Mouse (Mus musculus) olfactory bulb, adult 2 months (tissue): ENCODE data around the gene Ube2l6. TPM values are rescaled to one million over a fixed set of nuclear protein-coding genes. Genes with fewer than 3 reads are reported as not detected.

Experiments used
- H3K27ac ChIP-seq: fragments of 200-500 bp; 2 replicates; pipeline ENCODE4 v1.5.1; 2012; ENCODE audit warnings: low read depth, low read length; ENCODE audit not compliant: insufficient read depth
- H3K4me1 ChIP-seq: fragments of 200-500 bp; 2 replicates; pipeline ENCODE4 v1.6.1; 2012; ENCODE audit warnings: low read length; ENCODE audit not compliant: control insufficient read depth, insufficient read depth
- H3K4me3 ChIP-seq: fragments of 200-500 bp; 2 replicates; pipeline ENCODE4 v1.5.1; 2012; ENCODE audit warnings: mild to moderate bottlenecking, low read depth, low read length, moderate library complexity; ENCODE audit not compliant: insufficient read depth
- CTCF ChIP-seq: fragments of 200-500 bp; IDR thresholded peaks from 2 replicates; pipeline ENCODE4 v1.5.1; 2012; ENCODE audit warnings: low read depth, mild to moderate bottlenecking, low read length, moderate library complexity; ENCODE audit not compliant: insufficient read depth
- POLR2A ChIP-seq: fragments of 200-500 bp; IDR thresholded peaks from 2 replicates; pipeline ENCODE4 v1.6.1; 2012; ENCODE audit warnings: mild to moderate bottlenecking, low read depth, low read length, moderate library complexity; ENCODE audit not compliant: insufficient read depth
- WGBS: fragments of 180-500 bp; shearing (Covaris S2); methylation state at CpG from one replicate; pipeline ENCODE4 v1.1.7; 2018; 5-methylcytosine and 5-hydroxymethylcytosine counted together
- polyA plus RNA-seq: library from polyadenylated mRNA; stranded (reverse); fragments of >200 nt; gene quantifications from 2 replicates; pipeline ENCODE4 v1.2.4, GENCODE M21; 2012; ENCODE audit warnings: low replicate concordance; ENCODE audit not compliant: missing spikeins, insufficient read depth, insufficient read length

Ube2l6 gene
- polyA plus RNA-seq, 1 experiment, result not detected

DNA sequence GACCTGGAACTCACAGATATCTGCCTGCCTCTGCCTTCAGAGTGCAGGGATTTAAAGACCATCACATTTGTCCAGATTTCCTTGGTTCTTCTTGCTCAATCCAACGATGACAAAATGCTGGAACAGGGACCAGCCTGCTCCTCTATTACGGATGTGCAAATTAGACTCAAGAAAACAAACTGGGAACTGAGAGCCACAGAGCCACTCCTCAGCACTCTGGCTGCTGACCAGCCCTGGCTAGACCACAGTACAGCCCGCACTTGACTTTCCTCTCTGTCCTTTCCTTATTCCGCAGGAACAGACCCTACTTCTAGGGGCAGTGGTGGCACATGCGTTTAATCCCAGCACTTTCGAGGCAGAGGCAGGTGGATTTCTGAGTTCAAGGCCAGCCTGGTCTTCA lies 28.1 kb upstream of the Ube2l6 start:
- Histone ChIP-seq H3K4me3 (no peak overlapping the region), H3K27ac (no peak overlapping the region), H3K4me1 (peaks cover 10% of the 10 kb centered on the region)
- TF ChIP-seq CTCF (no peak), POLR2A (no peak)
- WGBS, result 71% methylated on average over 6 of the region's 6 CpGs

DNA sequence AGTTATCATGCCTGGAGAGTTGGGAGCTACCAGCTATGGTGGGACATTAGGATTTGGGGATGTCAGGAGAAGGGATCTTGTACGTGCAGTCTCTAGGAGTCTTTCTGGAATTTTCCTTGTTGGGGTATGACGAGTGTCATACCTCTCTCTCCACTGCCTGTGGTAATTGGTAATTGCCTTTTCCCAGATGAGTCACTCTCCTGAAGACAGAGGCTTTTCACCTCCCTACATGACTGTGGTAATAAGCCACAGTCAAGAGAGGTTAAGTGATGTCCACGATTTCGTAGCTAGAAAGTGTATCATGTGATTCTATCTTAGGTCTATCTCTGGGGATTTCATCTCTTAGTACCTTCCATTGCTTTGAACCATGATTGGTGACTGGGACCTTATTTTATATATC lies 26.2 kb upstream of the Ube2l6 start:
- H3K27ac ChIP-seq, result no peak overlapping the region
- peaks cover 10% of the 10 kb centered on the region for H3K4me1 ChIP-seq
- WGBS, result 89% methylated on average over 4 of the region's 4 CpGs
- no peak overlapping the region for H3K4me3 ChIP-seq
- TF ChIP-seq CTCF, result no peak
- no peak for TF ChIP-seq POLR2A

DNA sequence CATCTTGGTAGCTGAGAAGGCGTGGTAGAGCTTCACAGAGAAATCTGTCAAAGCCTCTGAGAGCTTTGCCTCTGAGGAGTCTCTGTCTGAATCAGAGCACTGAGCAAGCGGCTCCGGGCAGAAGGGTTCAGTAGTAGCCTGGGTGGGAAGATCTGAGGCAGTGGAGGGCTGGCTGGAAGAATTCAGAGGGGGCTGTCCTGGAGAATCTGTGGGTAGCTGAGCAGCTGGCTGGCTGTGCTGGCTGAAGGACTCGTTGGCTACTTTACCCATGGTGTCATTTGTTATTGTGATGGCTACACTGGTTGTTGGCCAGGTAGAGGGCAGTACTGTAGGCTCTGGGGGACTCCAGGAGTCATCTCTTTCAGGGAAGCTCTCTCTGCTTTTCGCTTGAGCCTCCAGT lies 25.4 kb upstream of the Ube2l6 start:
- H3K4me3 ChIP-seq, result no peak overlapping the region
- TF ChIP-seq CTCF (no peak), POLR2A (no peak)
- WGBS, result 78% methylated on average over 5 of the region's 5 CpGs
- no peak overlapping the region for H3K27ac ChIP-seq
- H3K4me1 ChIP-seq, result peaks cover 10% of the 10 kb centered on the region

DNA sequence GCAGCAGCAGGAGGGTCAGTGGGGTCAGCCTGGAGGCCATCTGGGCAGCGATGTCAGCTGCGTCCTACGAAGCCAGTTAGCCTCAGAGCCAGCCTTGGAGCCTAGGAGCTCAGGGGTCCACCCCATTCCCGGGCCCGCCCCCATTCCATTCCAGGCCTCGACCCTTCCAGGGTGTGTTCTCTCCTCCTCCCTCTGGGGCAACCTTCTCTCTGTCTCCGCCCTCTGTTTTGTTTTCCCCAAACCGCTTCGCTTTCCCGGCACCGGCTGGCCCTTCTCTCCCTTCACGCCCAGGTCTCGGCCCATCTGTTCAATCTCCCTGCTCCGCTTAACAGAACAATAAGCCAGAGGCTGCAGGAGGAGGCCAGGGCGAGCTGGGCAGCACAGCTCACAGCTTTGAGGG lies 23.9 kb upstream of the Ube2l6 start:
- TF ChIP-seq CTCF, result no peak
- no peak for TF ChIP-seq POLR2A
- Histone ChIP-seq H3K27ac (no peak overlapping the region), H3K4me1 (peaks cover 10% of the 10 kb centered on the region), H3K4me3 (peak overlapping the region; percentile 4; the same call in 1 of the 2 replicates)
- WGBS, result 11% methylated on average over 15 of the region's 15 CpGs

DNA sequence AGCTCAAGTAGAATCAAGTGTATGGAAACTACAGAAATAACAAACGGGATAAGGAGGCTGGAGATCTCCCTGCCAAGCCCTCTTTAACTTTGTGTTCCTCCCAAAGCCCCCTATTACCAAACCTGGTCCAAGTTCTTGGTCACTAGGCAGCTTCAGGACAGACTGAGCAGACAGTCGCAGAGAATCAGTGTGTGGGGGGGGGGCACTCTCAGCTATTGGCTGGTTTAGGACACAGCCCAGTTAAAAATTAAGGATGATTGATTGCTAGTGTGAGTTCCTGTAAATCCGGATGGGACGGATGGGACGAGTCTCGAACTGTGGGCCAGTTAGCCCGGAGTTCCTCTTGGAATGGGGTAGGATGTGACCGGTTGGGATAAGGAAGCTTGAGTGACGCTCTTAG lies 23.4 kb upstream of the Ube2l6 start, which contains the start of gene Serping1:
Serping1 (minus strand) TSS at position 204 of the 400 bp plus-strand sequence.
- WGBS, result 79% methylated on average over 9 of the region's 9 CpGs
- peaks cover 10% of the 10 kb centered on the region for H3K4me1 ChIP-seq
- H3K4me3 ChIP-seq, result peak within 1 kb of the TSS; percentile 4; the same call in 1 of the 2 replicates
- no peak within 1 kb of the TSS for H3K27ac ChIP-seq
- TF ChIP-seq POLR2A, result no peak

DNA sequence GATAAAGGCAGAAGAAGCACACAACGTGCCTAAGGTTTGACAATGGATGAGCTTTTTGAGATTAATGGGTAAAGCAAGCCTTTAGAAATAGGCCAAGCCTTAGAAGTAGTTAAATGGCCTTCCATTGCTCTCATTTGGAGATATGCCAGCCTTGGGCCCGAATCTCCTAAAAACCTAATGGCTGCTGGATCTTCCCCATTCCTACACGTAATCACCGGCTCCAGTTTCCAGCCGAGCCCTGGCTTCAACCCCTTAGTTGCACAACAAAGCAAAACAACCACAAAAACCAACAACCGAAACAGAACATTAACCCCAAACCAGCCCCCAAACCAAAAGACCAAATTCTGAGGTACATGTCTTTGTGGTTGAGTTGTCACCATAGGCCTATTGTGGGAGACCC lies 23.0 kb upstream of the Ube2l6 start:
- Histone ChIP-seq H3K4me3 (no peak overlapping the region), H3K27ac (no peak overlapping the region), H3K4me1 (peaks cover 10% of the 10 kb centered on the region)
- TF ChIP-seq CTCF (no peak), POLR2A (no peak)
- 72% methylated on average over 6 of the region's 6 CpGs for WGBS

DNA sequence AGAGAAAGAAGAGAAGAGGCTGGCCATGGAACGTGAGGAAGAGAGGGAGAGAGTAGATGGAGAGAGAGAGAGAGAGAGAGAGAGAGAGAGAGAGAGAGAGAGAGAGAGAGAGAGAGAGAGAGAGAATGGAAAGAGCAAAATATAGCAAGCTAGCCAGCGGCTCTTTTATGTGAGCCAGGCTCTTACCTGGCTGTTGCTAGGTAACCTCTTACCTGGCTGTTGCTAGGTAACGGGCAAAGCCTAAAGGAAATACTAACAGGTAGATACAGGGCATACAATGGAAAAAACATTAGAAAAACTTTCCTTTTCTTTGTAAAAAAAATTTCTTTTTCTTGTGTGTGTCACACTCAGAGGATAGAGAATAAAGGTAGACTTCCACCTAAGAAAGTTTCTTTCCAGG lies 20.9 kb upstream of the Ube2l6 start:
- peaks cover 10% of the 10 kb centered on the region for H3K4me1 ChIP-seq
- no peak overlapping the region for H3K27ac ChIP-seq
- 64% methylated on average over 3 of the region's 3 CpGs for WGBS
- no peak overlapping the region for H3K4me3 ChIP-seq
- no peak for TF ChIP-seq POLR2A
- no peak for TF ChIP-seq CTCF

DNA sequence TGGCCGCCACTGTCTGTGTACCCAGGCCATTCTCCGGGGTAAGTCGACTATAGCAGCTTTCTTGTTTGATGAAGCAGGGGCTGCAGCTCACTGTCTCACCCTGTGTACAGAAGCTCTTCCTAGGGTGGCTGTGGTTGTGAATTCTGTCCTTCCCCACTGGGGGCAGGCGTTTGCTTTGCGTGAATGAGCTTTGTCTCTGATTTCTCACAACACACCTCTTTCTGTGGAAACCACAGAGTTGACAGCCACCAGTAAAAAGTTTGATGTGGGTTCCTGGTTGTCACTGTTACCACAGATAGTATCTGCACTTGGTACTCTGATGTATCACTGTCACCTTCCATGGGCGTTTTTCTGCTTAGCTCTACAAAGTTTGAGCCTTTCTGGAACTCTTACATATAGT lies 19.4 kb upstream of the Ube2l6 start:
- 55% methylated on average over 6 of the region's 6 CpGs for WGBS
- peaks cover 7% of the 10 kb centered on the region for H3K4me1 ChIP-seq
- no peak overlapping the region for H3K4me3 ChIP-seq
- no peak overlapping the region for H3K27ac ChIP-seq
- TF ChIP-seq CTCF (no peak), POLR2A (no peak)

DNA sequence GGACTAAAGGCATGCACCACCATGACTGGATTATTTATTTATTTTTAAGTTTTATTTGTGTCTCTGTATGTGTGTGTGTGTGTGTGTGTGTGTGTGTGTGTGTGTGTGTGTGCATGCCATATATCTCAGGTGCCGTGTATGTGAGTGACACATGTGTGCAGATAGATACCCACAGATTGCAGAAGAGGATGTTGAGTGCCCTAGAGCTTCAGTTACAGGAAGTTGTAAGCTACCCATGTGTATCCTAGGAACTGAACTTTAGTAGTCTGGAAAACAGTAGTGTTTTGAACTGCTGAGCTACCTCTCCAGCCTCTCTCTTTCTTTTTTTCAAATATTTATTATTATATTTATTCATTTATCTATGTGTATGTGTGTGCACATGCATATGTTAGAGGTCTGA lies 15.3 kb upstream of the Ube2l6 start:
- H3K4me1 ChIP-seq, result no peaks in the 10 kb centered on the region
- H3K4me3 ChIP-seq, result no peak overlapping the region
- H3K27ac ChIP-seq, result no peak overlapping the region
- whole genome bisulfite sequencing, result 96% methylated on average over 1 of the region's 1 CpGs
- TF ChIP-seq POLR2A (no peak), CTCF (no peak)
